Mouse (Mus musculus): ENCODE data around the gene Tmem143. TPM values are rescaled to one million over a fixed set of nuclear protein-coding genes. Genes with fewer than 3 reads are reported as not detected.
A peak's percentile ranks its signal among the peaks of the same experiment; 100 is the strongest.

Tmem143 gene
- polyA plus RNA-seq, 1 experiment from 2014 or later, result 5.8 TPM

GRCm38 (mm10) chr7:45917004-45917704, 20.4 kb downstream of the Tmem143 start:
- H3K9ac ChIP-seq (ENCODE audit: low read depth, low read length), result no peak overlapping the region
- peaks cover 21% of the 10 kb centered on the region for H3K4me1 ChIP-seq (ENCODE audit: control insufficient read depth, insufficient read depth, low read length)
- H3K9me3 ChIP-seq (replicated peaks; ENCODE audit: control insufficient read depth, low read length), result no peaks in the 10 kb centered on the region
- 31% methylated on average over 13 of the region's 13 CpGs for WGBS (ENCODE audit: insufficient replicate concordance)
- no peak overlapping the region for H3K4me3 ChIP-seq (ENCODE audit: low read depth, low read length)
- peak overlapping the region; percentile 62 for H3K27ac ChIP-seq (ENCODE audit: low read depth, low read length)
- peak overlapping the region; percentile 59 for H3K4me2 ChIP-seq
- no peaks in the 10 kb centered on the region for H3K36me3 ChIP-seq (ENCODE audit: control insufficient read depth, insufficient read depth, low read length)
- ATAC-seq (replicated peaks; ENCODE audit: insufficient number of reproducible peaks, low FRiP score, low TSS enrichment), result no peak; the same call in 1 of the 2 replicates
- H3K27me3 ChIP-seq (ENCODE audit: control insufficient read depth, insufficient read depth, low read length), result peaks cover 8% of the 10 kb centered on the region

DNA sequence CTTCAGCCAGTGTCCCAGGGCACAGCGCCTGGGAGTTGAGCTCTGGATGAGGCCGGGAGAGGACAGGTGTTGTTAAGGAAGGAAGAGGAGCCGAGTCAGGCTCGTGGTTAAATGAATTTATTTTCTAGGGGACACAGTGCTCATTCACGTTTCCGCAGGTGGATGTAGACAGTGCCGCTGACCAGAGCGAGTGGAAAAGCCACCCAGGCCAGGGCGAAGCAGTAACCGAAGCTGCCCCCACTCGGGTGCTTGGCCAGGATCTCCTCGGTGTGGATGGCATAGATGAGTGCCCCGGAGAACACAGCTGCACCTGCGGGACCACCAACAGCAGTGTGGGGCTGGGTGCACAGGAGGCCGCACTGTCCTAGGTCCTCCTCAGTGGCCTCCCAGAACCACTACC, 21.2 kb downstream of the Tmem143 start:
- peaks cover 29% of the 10 kb centered on the region for H3K4me1 ChIP-seq (ENCODE audit: control insufficient read depth, insufficient read depth, low read length)
- H3K27ac ChIP-seq (ENCODE audit: low read depth, low read length), result no peak overlapping the region
- no peaks in the 10 kb centered on the region for H3K36me3 ChIP-seq (ENCODE audit: control insufficient read depth, insufficient read depth, low read length)
- no peak overlapping the region for H3K4me3 ChIP-seq (ENCODE audit: low read depth, low read length)
- ATAC-seq (replicated peaks; ENCODE audit: insufficient number of reproducible peaks, low FRiP score, low TSS enrichment), result no peak
- H3K4me2 ChIP-seq, result no peak overlapping the region
- WGBS (ENCODE audit: insufficient replicate concordance), result 80% methylated on average over 15 of the region's 15 CpGs
- no peaks in the 10 kb centered on the region for H3K9me3 ChIP-seq (replicated peaks; ENCODE audit: control insufficient read depth, low read length)
- H3K9ac ChIP-seq (ENCODE audit: low read depth, low read length), result no peak overlapping the region
- peaks cover 8% of the 10 kb centered on the region for H3K27me3 ChIP-seq (ENCODE audit: control insufficient read depth, insufficient read depth, low read length)

DNA sequence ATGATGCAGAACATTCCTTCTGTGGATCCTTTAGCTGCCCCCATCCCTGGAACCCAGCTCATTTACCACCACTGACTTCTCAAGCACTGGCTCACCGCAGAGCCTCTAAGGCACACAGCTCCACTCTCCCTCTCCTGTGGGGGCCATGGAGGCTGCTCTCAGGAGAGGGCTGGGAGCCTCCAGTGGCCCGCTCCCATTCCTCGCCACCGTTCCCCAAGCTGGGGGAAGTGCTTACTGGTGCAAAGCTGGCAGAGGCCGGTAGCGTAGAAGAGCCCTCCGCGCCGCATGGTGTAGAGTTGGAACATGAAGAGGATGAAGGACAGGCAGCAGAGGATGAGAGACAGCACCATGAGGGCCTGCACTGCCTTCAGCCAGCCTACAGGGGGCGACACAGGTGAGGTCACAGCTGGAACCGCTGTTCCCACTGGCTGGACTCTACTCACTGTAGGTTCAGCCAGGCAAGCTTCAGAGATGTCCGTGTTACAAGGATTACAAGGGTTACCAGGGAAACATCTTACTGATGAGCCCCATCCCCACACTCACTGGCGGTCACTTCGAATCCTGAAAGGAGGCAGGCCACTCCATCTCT, 22.4 kb downstream of the Tmem143 start:
- Histone ChIP-seq H3K27me3 (ENCODE audit: control insufficient read depth, insufficient read depth, low read length) (peaks cover 8% of the 10 kb centered on the region), H3K9ac (ENCODE audit: low read depth, low read length) (no peak overlapping the region; the same call in 1 of the 2 replicates), H3K4me1 (ENCODE audit: control insufficient read depth, insufficient read depth, low read length) (peaks cover 29% of the 10 kb centered on the region), H3K9me3 (replicated peaks; ENCODE audit: control insufficient read depth, low read length) (no peaks in the 10 kb centered on the region), H3K4me3 (ENCODE audit: low read depth, low read length) (no peak overlapping the region), H3K27ac (ENCODE audit: low read depth, low read length) (no peak overlapping the region), H3K36me3 (ENCODE audit: control insufficient read depth, insufficient read depth, low read length) (no peaks in the 10 kb centered on the region), H3K4me2 (no peak overlapping the region; the same call in 1 of the 2 replicates)
- no peak for ATAC-seq (replicated peaks; ENCODE audit: insufficient number of reproducible peaks, low FRiP score, low TSS enrichment)
- 61% methylated on average over 14 of the region's 14 CpGs for WGBS (ENCODE audit: insufficient replicate concordance)

DNA sequence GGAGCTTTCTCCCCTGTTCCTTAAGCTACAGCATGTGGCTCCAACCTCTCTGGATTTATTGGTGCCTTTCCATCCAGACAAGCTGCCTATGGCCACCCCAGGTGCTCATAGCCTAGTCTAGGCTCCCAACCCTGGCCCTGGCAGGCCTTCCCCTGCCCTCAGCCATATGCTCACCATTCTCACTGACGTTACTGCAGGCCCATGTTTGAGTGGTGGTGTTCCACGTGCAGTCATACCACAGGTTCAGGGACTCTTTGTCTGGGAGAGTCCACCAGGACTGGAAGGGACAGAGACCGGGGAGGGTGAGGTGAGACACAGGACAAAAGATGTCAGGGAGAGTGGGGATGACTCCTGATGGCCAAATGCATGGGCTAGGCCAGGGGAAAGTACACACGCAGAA, 23.0 kb downstream of the Tmem143 start:
- H3K4me2 ChIP-seq, result peak overlapping the region; percentile 62
- no peak overlapping the region for H3K27ac ChIP-seq (ENCODE audit: low read depth, low read length)
- H3K9me3 ChIP-seq (replicated peaks; ENCODE audit: control insufficient read depth, low read length), result no peaks in the 10 kb centered on the region
- H3K36me3 ChIP-seq (ENCODE audit: control insufficient read depth, insufficient read depth, low read length), result no peaks in the 10 kb centered on the region
- H3K4me1 ChIP-seq (ENCODE audit: control insufficient read depth, insufficient read depth, low read length), result peaks cover 29% of the 10 kb centered on the region
- 81% methylated on average over 4 of the region's 4 CpGs for WGBS (ENCODE audit: insufficient replicate concordance)
- no peak for ATAC-seq (replicated peaks; ENCODE audit: insufficient number of reproducible peaks, low FRiP score, low TSS enrichment)
- H3K9ac ChIP-seq (ENCODE audit: low read depth, low read length), result peak overlapping the region; percentile 62
- peak overlapping the region; percentile 38; the same call in 1 of the 2 replicates for H3K4me3 ChIP-seq (ENCODE audit: low read depth, low read length)
- H3K27me3 ChIP-seq (ENCODE audit: control insufficient read depth, insufficient read depth, low read length), result peaks cover 8% of the 10 kb centered on the region

GRCm38 (mm10) chr7:45920583-45921241, 24.0 kb downstream of the Tmem143 start:
- Histone ChIP-seq H3K4me3 (ENCODE audit: low read depth, low read length) (peak overlapping the region; percentile 38), H3K9me3 (replicated peaks; ENCODE audit: control insufficient read depth, low read length) (no peaks in the 10 kb centered on the region), H3K36me3 (ENCODE audit: control insufficient read depth, insufficient read depth, low read length) (no peaks in the 10 kb centered on the region), H3K27me3 (ENCODE audit: control insufficient read depth, insufficient read depth, low read length) (peaks cover 8% of the 10 kb centered on the region), H3K9ac (ENCODE audit: low read depth, low read length) (peak overlapping the region; percentile 62), H3K4me1 (ENCODE audit: control insufficient read depth, insufficient read depth, low read length) (peaks cover 29% of the 10 kb centered on the region), H3K4me2 (peak overlapping the region; percentile 62), H3K27ac (ENCODE audit: low read depth, low read length) (peak overlapping the region; percentile 57)
- ATAC-seq (replicated peaks; ENCODE audit: insufficient number of reproducible peaks, low FRiP score, low TSS enrichment), result no peak
- WGBS (ENCODE audit: insufficient replicate concordance), result 22% methylated on average over 9 of the region's 9 CpGs

DNA sequence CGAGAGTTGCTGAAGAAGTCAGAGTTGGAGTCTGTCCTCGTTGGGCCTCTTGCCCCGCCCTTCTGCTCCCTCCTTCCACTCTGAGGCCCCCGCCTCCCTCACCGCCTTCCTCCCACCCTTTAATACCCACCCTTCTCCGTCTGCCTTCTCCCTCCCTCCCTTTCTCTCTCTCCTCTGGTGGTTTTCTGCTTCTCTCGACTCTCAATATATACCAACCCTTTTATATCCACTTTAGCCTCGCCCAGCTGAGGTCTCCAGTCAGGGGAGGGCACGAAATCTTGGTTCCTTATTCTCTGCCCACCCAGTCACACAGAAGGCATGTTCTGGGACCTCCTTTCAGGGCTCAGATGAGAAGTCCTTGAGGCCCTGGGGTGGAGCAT, 24.5 kb downstream of the Tmem143 start, which contains the start of gene Emp3:
TSS of gene Emp3 (minus strand) at position 163 of the 380 bp plus-strand sequence.
- H3K4me1 ChIP-seq (ENCODE audit: control insufficient read depth, insufficient read depth, low read length), result peaks cover 24% of the 10 kb centered on the region

GRCm38 (mm10) chr7:45921950-45922600, 25.3 kb downstream of the Tmem143 start:
- Histone ChIP-seq H3K9ac (ENCODE audit: low read depth, low read length) (no peak overlapping the region; the same call in 1 of the 2 replicates), H3K27me3 (ENCODE audit: control insufficient read depth, insufficient read depth, low read length) (peaks cover 8% of the 10 kb centered on the region), H3K9me3 (replicated peaks; ENCODE audit: control insufficient read depth, low read length) (no peaks in the 10 kb centered on the region), H3K36me3 (ENCODE audit: control insufficient read depth, insufficient read depth, low read length) (no peaks in the 10 kb centered on the region; the same call in 1 of the 2 replicates), H3K4me1 (ENCODE audit: control insufficient read depth, insufficient read depth, low read length) (peaks cover 17% of the 10 kb centered on the region), H3K4me2 (peak overlapping the region; percentile 60), H3K27ac (ENCODE audit: low read depth, low read length) (peak overlapping the region; percentile 90), H3K4me3 (ENCODE audit: low read depth, low read length) (no peak overlapping the region)
- 84% methylated on average over 12 of the region's 12 CpGs for WGBS (ENCODE audit: insufficient replicate concordance)
- ATAC-seq (replicated peaks; ENCODE audit: insufficient number of reproducible peaks, low FRiP score, low TSS enrichment), result no peak

More for the DNA sequence above, 24.5 kb downstream of the Tmem143 start, which contains the start of gene Emp3:
- ATAC-seq (replicated peaks; ENCODE audit: insufficient number of reproducible peaks, low FRiP score, low TSS enrichment), result no peak
- Histone ChIP-seq H3K4me3 (ENCODE audit: low read depth, low read length) (peak within 1 kb of the TSS; percentile 38), H3K27ac (ENCODE audit: low read depth, low read length) (peak within 1 kb of the TSS; percentile 90), H3K4me2 (peak within 1 kb of the TSS; percentile 62), H3K36me3 (ENCODE audit: control insufficient read depth, insufficient read depth, low read length) (no peaks in the 10 kb centered on the region; the same call in 1 of the 2 replicates), H3K27me3 (ENCODE audit: control insufficient read depth, insufficient read depth, low read length) (peaks cover 8% of the 10 kb centered on the region), H3K9ac (ENCODE audit: low read depth, low read length) (peak within 1 kb of the TSS; percentile 62), H3K9me3 (replicated peaks; ENCODE audit: control insufficient read depth, low read length) (no peaks in the 10 kb centered on the region)
- WGBS (ENCODE audit: insufficient replicate concordance), result 42% methylated on average over 9 of the region's 9 CpGs
